Mouse (Mus musculus): ENCODE data around the gene Trim14.

- TF ChIP-seq GATA1 (IDR thresholded peaks at IDR 0.05; ENCODE audit: low read length), result no peak
- TF ChIP-seq TAL1 (IDR thresholded peaks at IDR 0.05; ENCODE audit: low read length), result no peak
Measured at GRCm38 (mm10) chr4:46523324-46523723, 12.6 kb downstream of the Trim14 start.
